Mouse (Mus musculus): ENCODE results near the gene Tmsb15b2.
"Not testable (repeated sequence)": the region's sequence is repeated elsewhere in the genome, so short reads cannot be mapped to it uniquely, and the experiment has no call there.

Gene Tmsb15b2

GRCm38 (mm10) chrX:136975397-136975796 is at the start of gene Tmsb15b2:
Gene Tmsb15b2 (minus strand): TSS chrX:136975497.
- DNase-seq, result not testable (repeated sequence)

GRCm38 (mm10) chrX:137019310-137019709 is 44.0 kb upstream of the Tmsb15b2 start:
- DNase-seq, result peak; percentile 23

- no peak for DNase-seq
These were observed 42.4 kb upstream of the Tmsb15b2 start for GRCm38 (mm10) chrX:137017668-137018067.

GRCm38 (mm10) chrX:137015099-137015709 is 39.9 kb upstream of the Tmsb15b2 start:
- peak; percentile 52 for DNase-seq

- no peak for DNase-seq
These were observed 21.0 kb upstream of the Tmsb15b2 start for GRCm38 (mm10) chrX:136996256-136996655.

GRCm38 (mm10) chrX:136993641-136994040 is 18.3 kb upstream of the Tmsb15b2 start:
- no peak for DNase-seq

GRCm38 (mm10) chrX:136992978-136993547 is 17.8 kb upstream of the Tmsb15b2 start, which contains the start of gene Zcchc18:
Gene Zcchc18 (plus strand): TSS chrX:136993155.
- DNase-seq, result peak; percentile 89

- DNase-seq, result no peak
These were observed 17.1 kb upstream of the Tmsb15b2 start for GRCm38 (mm10) chrX:136992191-136992965.

GRCm38 (mm10) chrX:136991274-136991673 is 16.0 kb upstream of the Tmsb15b2 start:
- DNase-seq, result no peak

GRCm38 (mm10) chrX:136986039-136986438 is 10.7 kb upstream of the Tmsb15b2 start:
- DNase-seq, result no peak

- DNase-seq, result no peak
These were observed 3.3 kb upstream of the Tmsb15b2 start for GRCm38 (mm10) chrX:136978616-136979015.

- peak; percentile 82 for DNase-seq
These were observed 1.3 kb upstream of the Tmsb15b2 start, which contains the start of the genes Tmsb15l and Tmsb15b1 for GRCm38 (mm10) chrX:136976424-136977084. Gene Tmsb15l (minus strand): TSS chrX:136976869. Gene Tmsb15b1 (minus strand): TSS chrX:136976874.

GRCm38 (mm10) chrX:136959688-136960087 is 15.6 kb downstream of the Tmsb15b2 start:
- DNase-seq, result no peak

- DNase-seq, result not testable (repeated sequence)
These were observed 17.0 kb downstream of the Tmsb15b2 start for GRCm38 (mm10) chrX:136958300-136958699.

GRCm38 (mm10) chrX:136957583-136958279 is 17.6 kb downstream of the Tmsb15b2 start:
- DNase-seq, result peak; percentile 83

- no peak for DNase-seq
These were observed 37.3 kb downstream of the Tmsb15b2 start for GRCm38 (mm10) chrX:136937985-136938384.

- no peak for DNase-seq
These were observed 48.3 kb downstream of the Tmsb15b2 start, which contains the start of gene H2bfm for GRCm38 (mm10) chrX:136927031-136927430. Gene H2bfm (plus strand): TSS chrX:136927325.

GRCm38 (mm10) chrX:136925863-136926262 is 49.4 kb downstream of the Tmsb15b2 start:
- no peak for DNase-seq
